Mouse (Mus musculus): ENCODE data around the gene Cyp1a2.

DNA sequence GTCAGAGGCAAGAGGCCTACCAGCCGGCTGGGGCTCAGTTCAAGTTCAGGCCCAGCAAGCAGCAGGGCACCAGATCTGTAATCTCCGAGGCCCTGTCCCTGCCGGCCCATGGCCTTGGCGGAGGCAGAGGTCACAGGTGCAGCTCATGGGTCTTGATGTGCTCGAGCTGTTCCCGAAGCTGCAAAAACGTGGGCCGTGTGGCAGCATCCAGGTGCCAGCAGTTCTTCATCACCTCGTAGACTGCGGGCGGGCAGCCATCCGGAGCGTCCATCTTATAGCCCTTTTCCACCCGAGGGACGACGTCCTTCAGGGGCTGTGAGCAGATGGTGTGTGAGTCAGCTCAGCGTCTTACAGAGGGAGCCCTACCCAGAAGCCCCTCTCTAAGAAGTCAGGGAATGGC lies 56.3 kb downstream of the Cyp1a2 start:
- no peak for TF ChIP-seq EP300 (IDR thresholded peaks at IDR 0.05)
- TF ChIP-seq CTCF (IDR thresholded peaks at IDR 0.05), result no peak
